Mouse (Mus musculus): ENCODE results near the gene Gsk3b. TPM values are rescaled to one million over a fixed set of nuclear protein-coding genes. Genes with fewer than 3 reads are reported as not detected.
"Not testable (repeated sequence)": the region's sequence is repeated elsewhere in the genome, so short reads cannot be mapped to it uniquely, and the experiment has no call there.

The Gsk3b gene
- polyA plus RNA-seq, 1 experiment from 2014 or later: 43.0 TPM

DNA sequence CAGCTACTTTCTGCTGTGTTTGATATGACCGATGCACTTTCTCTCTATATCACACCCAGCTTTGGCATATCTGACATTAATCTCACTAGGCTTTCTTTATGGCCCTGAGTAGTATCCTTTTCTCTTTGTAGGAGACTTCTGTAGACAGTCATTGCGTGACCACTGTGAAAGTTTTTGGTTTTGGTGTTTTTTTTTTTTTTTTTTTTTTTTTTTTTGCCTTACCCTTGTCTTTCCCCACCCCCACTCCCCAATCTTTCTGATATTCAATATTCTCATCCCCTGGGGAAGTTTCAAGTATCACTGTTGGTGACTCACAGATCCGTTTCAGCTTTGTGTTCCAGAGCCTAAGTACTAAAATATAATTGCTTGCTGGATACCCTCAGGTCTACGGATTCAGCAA lies 29.2 kb upstream of the Gsk3b start:
- Histone ChIP-seq H3K36me3 (ENCODE audit: insufficient read depth, low read length) (no peaks in the 10 kb centered on the region), H3K4me1 (ENCODE audit: insufficient read depth, low read depth, low read length) (no peaks in the 10 kb centered on the region), H3K4me3 (ENCODE audit: low read depth, low read length) (no peak overlapping the region), H3K9me3 (ENCODE audit: low read length) (no peaks in the 10 kb centered on the region), H3K9ac (replicated peaks; ENCODE audit: low read depth) (no peak overlapping the region), H3K27ac (ENCODE audit: low read length) (no peak overlapping the region), H3K27me3 (replicated peaks; ENCODE audit: insufficient read depth, low read length) (no peaks in the 10 kb centered on the region), H3K4me2 (replicated peaks; ENCODE audit: low read depth, low read length) (no peak overlapping the region)
- 84% methylated on average over 4 of the region's 4 CpGs for WGBS
- DNase-seq (ENCODE audit: low spot score) (no peak), ATAC-seq (no peak)
- TF ChIP-seq EP300 (IDR thresholded peaks at IDR 0.05): no peak
- TF ChIP-seq CTCF (IDR thresholded peaks at IDR 0.05): no peak

DNA sequence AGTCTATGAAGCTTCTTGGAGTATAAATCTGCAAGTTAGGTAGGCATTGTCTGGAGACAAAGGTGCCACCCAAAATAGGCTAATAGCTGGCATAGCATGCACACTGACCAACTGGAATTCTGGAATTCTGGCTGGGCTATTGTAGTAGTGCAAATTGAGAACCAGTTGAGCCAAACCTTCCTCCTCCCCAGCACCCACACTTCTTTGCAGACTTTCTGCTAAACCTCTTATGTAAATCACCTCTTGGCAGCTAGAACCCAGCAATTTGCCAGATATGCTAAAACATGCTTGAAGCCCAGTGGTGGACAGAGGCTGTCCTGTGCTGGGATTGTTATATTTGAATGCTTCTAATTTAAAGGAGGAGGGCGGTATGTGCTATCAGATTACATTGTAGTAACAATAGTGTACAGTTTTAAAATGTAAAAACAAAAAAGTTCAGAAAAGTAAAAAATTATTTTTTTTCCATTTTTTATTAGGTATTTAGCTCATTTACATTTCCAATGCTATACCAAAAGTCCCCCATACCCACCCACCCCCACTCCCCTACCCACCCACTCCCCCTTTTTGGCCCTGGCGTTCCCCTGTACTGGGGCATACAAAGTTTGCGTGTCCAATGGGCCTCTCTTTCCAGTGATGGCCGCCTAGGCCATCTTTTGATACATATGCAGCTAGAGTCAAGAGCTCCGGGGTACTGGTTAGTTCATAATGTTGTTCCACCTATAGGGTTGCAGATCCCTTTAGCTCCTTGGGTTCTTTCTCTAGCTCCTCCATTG lies 14.8 kb upstream of the Gsk3b start:
- H3K9me3 ChIP-seq (ENCODE audit: low read length); H3K36me3 ChIP-seq (ENCODE audit: insufficient read depth, low read length); H3K9ac ChIP-seq (replicated peaks; ENCODE audit: low read depth); H3K4me1 ChIP-seq (ENCODE audit: insufficient read depth, low read depth, low read length); H3K27me3 ChIP-seq (replicated peaks; ENCODE audit: insufficient read depth, low read length); H3K27ac ChIP-seq (ENCODE audit: low read length); ATAC-seq; DNase-seq (ENCODE audit: low spot score); H3K4me2 ChIP-seq (replicated peaks; ENCODE audit: low read depth, low read length); H3K4me3 ChIP-seq (ENCODE audit: low read depth, low read length): not testable (repeated sequence)
- 89% methylated on average over 1 of the region's 5 CpGs for WGBS

DNA sequence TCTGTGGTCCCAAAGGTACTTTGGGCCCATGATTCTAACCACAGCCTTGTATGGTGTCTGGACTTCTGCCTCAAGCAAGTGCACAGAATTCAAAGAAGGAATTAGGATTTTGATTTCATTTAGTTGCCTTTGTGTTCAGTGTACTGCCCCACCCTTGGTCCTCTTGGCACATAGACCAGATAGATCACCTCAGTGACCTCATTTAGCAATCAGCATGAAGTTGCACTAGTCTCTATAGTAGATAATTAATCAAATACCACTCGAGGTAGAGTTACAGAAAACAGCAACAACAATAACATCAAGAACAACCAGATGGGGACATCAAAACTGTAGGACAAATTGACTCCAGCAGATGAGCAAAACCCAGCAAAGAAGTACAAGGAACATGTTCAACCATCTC lies 8.6 kb upstream of the Gsk3b start:
- Histone ChIP-seq H3K36me3 (ENCODE audit: insufficient read depth, low read length) (no peaks in the 10 kb centered on the region), H3K9me3 (ENCODE audit: low read length) (no peaks in the 10 kb centered on the region)
- WGBS: 54% methylated on average over 1 of the region's 1 CpGs

DNA sequence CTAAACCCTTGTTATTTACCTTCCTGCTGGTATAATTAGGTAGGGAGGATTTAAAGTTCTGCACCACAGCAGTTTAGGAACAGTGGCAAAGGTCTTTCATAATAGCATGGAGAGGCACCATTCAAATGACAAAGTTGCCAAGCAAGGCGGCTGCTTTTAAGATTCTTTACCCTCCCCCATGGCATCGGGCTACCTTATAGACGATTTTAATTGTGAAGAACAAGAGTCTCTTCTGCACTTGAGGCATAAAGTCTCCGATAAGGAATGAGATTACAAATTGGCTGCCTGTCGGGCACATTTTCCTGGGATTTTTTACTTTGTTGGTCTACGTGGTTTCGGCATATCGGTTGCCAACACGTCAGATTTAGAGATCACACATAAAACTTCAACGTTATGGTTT lies 1.6 kb upstream of the Gsk3b start:
- Histone ChIP-seq H3K36me3 (ENCODE audit: insufficient read depth, low read length) (no peaks in the 10 kb centered on the region), H3K4me2 (replicated peaks; ENCODE audit: low read depth, low read length) (peak overlapping the region; percentile 84), H3K9me3 (ENCODE audit: low read length) (no peaks in the 10 kb centered on the region), H3K4me1 (ENCODE audit: insufficient read depth, low read depth, low read length) (peaks cover 4% of the 10 kb centered on the region; the same call in 1 of the 2 replicates), H3K27me3 (replicated peaks; ENCODE audit: insufficient read depth, low read length) (no peaks in the 10 kb centered on the region), H3K9ac (replicated peaks; ENCODE audit: low read depth) (no peak overlapping the region), H3K4me3 (ENCODE audit: low read depth, low read length) (peak overlapping the region; percentile 86; the same call in 1 of the 2 replicates), H3K27ac (ENCODE audit: low read length) (peak overlapping the region; percentile 44; the same call in 1 of the 2 replicates)
- 19% methylated on average over 10 of the region's 10 CpGs for WGBS
- ATAC-seq (no peak), DNase-seq (ENCODE audit: low spot score) (peak; percentile 44)
- TF ChIP-seq EP300 (IDR thresholded peaks at IDR 0.05) (no peak), CTCF (IDR thresholded peaks at IDR 0.05) (no peak)

More for the DNA sequence above, 8.6 kb upstream of the Gsk3b start:
- Histone ChIP-seq H3K4me2 (replicated peaks; ENCODE audit: low read depth, low read length) (no peak overlapping the region), H3K27me3 (replicated peaks; ENCODE audit: insufficient read depth, low read length) (no peaks in the 10 kb centered on the region), H3K4me3 (ENCODE audit: low read depth, low read length) (no peak overlapping the region), H3K4me1 (ENCODE audit: insufficient read depth, low read depth, low read length) (no peaks in the 10 kb centered on the region), H3K27ac (ENCODE audit: low read length) (no peak overlapping the region), H3K9ac (replicated peaks; ENCODE audit: low read depth) (no peak overlapping the region)
- TF ChIP-seq EP300 (IDR thresholded peaks at IDR 0.05) (no peak), CTCF (IDR thresholded peaks at IDR 0.05) (no peak)
- DNase-seq (ENCODE audit: low spot score): no peak
- no peak for ATAC-seq

DNA sequence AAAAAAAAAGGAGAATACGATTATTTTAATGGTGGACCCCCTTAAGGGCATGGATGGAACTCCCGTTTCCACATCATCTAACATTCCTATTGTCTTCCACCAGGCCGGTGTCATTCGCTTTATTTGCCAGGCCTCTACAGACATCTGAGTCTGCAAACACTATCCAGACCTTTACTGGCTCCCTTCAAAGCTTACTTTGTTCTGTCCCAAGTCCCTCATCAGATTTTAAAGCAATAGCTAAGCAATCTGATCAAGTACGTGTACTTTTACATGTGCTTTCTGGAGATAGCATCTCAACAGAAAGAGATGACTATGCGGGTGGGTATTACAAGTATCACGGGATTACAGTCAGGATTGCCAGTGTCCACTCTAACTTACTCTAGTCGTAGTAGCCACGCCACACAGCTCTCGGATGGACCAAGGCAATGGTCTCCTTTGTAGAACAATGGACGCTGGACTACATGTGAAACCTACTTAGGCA lies 1.1 kb upstream of the Gsk3b start:
- TF ChIP-seq EP300 (IDR thresholded peaks at IDR 0.05) (no peak), CTCF (IDR thresholded peaks at IDR 0.05) (peak; percentile 29)
- Histone ChIP-seq H3K36me3 (ENCODE audit: insufficient read depth, low read length) (no peaks in the 10 kb centered on the region), H3K9me3 (ENCODE audit: low read length) (no peaks in the 10 kb centered on the region), H3K4me1 (ENCODE audit: insufficient read depth, low read depth, low read length) (peaks cover 4% of the 10 kb centered on the region; the same call in 1 of the 2 replicates), H3K4me2 (replicated peaks; ENCODE audit: low read depth, low read length) (peak overlapping the region; percentile 84), H3K27ac (ENCODE audit: low read length) (peak overlapping the region; percentile 100), H3K9ac (replicated peaks; ENCODE audit: low read depth) (peak overlapping the region; percentile 56), H3K4me3 (ENCODE audit: low read depth, low read length) (peak overlapping the region; percentile 86), H3K27me3 (replicated peaks; ENCODE audit: insufficient read depth, low read length) (no peaks in the 10 kb centered on the region)
- WGBS: 3% methylated on average over 11 of the region's 11 CpGs
- peak; percentile 59 for DNase-seq (ENCODE audit: low spot score)
- ATAC-seq: no peak

DNA sequence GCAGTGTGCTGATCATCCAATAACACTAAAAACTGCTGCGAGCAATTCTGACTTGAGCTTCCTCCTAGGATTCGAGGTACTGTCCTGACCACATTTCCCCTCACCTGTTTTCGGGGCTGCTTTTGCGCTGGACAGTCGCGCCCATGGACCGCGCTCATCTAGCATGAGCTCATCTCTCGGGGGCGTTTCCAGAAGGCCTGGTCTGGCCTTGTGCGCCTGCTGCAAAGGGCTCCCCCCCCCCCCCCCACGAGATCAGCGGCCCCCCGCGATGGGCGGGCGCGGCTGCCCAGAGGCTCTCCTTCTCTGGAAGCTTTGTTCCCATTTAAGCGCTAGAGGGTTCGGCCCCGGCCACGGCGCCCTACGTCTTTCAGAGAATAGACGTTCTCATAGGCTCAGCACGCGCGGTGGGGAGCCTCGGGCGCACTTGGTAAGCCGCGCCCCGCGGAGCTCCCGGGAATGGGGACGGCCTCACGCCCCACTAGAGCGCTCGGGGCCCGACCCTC lies 624 bp upstream of the Gsk3b start:
- WGBS: under 1% methylated on average over 38 of the region's 40 CpGs
- Histone ChIP-seq H3K4me2 (replicated peaks; ENCODE audit: low read depth, low read length) (peak overlapping the region; percentile 84), H3K9me3 (ENCODE audit: low read length) (no peaks in the 10 kb centered on the region), H3K9ac (replicated peaks; ENCODE audit: low read depth) (peak overlapping the region; percentile 56), H3K4me3 (ENCODE audit: low read depth, low read length) (peak overlapping the region; percentile 86), H3K27me3 (replicated peaks; ENCODE audit: insufficient read depth, low read length) (no peaks in the 10 kb centered on the region), H3K27ac (ENCODE audit: low read length) (peak overlapping the region; percentile 100), H3K4me1 (ENCODE audit: insufficient read depth, low read depth, low read length) (peaks cover 4% of the 10 kb centered on the region; the same call in 1 of the 2 replicates), H3K36me3 (ENCODE audit: insufficient read depth, low read length) (no peaks in the 10 kb centered on the region)
- DNase-seq (ENCODE audit: low spot score): peak; percentile 87
- TF ChIP-seq CTCF (IDR thresholded peaks at IDR 0.05) (no peak), EP300 (IDR thresholded peaks at IDR 0.05) (no peak)
- peak; percentile 32 for ATAC-seq

All from lung, postnatal 0 days (tissue).